Mouse (Mus musculus): ENCODE measurements around the gene Fbl.
"Not testable (repeated sequence)": the region's sequence is repeated elsewhere in the genome, so short reads cannot be mapped to it uniquely, and the experiment has no call there.

Gene Fbl

DNA sequence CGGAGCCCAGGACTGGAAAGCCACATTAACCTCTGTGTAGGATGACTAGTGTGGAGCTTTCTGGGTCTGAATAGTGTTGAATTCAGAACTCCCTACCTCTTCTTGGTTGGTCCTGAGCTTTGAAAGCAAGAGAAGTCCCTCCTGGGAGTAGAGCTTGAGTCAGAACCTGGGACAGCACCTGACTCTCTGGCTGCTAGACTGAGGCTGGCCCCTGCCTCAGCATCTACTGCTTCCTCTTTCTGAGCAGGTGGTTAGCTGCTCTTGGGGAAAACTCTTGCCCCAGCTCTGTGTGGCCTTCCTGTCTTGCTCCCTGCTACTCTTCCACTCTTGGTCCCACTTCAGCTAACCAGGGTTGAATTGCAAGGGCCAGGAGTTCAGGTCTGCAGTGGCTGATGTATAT is 22.4 kb downstream of the Fbl start:
- DNase-seq (ENCODE audit: low read depth, low spot score), result no peak

DNA sequence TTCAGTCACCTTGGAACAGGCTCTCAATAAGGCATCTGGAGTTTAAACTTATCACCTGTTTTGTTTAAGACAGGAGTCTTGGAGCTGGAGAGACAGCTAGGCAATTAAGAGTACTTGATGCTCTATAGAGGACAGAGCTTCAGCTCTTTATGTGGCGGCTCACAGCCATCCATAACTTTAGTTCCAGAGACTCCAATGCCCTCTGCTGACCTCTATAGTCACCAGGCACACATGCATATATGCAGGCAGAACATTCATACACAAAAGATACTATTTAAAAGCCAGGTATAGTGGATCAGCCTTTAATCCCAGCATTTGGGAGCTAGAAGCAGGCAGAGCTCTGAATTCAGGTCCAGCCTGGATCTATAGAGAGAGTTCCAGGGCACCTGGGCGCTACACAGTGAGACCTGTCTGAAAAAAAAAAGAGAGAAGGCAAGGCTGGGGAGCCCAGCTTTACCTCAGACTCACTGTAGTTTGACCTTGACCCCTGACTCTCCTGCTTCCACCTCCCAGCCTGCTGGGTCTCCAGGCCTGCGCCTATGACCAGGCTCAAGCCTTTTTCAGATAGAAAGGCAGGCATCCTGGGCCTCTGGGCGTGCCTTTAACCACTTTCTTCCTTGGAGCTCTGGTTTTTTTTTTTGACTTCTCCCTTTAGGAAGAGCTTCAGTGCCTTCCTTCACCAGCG is 26.0 kb downstream of the Fbl start:
- DNase-seq (ENCODE audit: low read depth, low spot score), result no peak

DNA sequence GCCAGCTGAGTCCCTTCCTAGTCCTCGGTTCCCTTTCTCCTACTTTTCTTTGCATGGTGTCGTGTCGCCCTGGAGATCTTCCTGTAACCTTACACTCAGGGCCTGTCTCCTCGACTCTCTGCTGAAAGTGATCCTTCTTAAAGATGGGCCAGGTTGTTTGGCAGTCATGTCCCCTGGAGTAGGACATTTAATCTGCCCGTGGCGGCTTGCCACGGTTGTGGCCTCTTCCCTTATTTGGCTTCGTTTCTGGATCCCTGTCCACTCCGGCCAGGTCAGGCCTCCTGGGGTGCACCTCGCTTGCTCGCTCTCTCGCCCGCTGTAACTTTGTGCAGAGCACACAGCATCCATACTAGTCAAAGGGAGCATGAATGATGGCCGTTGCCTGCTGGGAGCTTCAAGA is 27.0 kb downstream of the Fbl start:
- DNase-seq (ENCODE audit: low read depth, low spot score), result no peak

GRCm38 (mm10) chr7:28199054-28199453 is 29.5 kb downstream of the Fbl start:
- no peak for DNase-seq (ENCODE audit: low read depth, low spot score)

GRCm38 (mm10) chr7:28203207-28204108 is 33.9 kb downstream of the Fbl start:
- no peak for DNase-seq (ENCODE audit: low read depth, low spot score)

- no peak for DNase-seq (ENCODE audit: low read depth, low spot score)
These were observed 36.6 kb downstream of the Fbl start for GRCm38 (mm10) chr7:28206044-28206600.

DNA sequence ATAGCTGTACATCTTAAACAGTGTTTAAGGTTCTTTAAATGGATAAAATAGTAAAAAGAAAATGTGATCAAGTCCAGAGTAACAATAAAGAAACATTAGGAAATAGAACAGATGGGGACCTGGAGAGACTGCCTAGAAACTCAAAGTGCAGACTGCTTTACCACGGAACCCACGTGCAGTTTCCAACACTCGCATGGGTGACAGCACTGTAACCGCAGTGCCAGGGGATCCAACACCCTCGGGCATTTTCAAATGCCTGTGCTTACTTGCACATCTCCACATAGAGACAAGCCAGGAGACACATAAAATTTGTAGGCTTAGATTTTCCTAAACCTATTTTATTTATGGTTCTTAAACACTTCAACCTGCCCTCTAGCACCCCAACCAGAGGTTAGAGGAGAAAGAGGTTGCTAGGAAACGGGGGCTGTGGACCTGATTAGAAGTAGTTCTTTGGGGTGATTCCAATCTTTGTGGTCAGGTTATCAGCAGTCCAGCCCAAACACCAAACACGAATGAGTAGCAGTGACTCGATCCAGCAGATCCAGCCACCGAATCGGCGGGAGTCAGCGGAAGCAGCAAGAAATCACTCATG is 39.0 kb downstream of the Fbl start:
- DNase-seq (ENCODE audit: low read depth, low spot score), result peak; percentile 21

GRCm38 (mm10) chr7:28208988-28209508 is 39.5 kb downstream of the Fbl start:
- DNase-seq (ENCODE audit: low read depth, low spot score), result peak; percentile 86

DNA sequence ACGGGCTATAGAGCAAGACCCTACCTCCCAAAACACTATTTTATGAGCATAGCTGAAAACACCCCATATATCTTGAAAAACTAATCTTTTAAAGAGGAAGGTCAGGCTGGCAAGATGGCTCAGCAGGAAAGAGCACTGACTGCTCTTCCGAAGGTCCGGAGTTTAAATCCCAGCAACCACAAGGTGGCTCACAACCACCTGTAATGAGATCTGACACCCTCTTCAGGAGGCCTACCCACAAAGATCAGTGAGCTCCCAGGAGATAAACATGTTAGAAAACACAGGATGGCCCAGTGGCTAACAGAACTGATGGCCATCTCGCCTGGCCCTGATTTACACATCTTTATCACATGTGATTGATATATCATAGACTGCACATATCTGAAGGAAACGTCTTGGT is 41.2 kb downstream of the Fbl start:
- no peak for DNase-seq (ENCODE audit: low read depth, low spot score)

DNA sequence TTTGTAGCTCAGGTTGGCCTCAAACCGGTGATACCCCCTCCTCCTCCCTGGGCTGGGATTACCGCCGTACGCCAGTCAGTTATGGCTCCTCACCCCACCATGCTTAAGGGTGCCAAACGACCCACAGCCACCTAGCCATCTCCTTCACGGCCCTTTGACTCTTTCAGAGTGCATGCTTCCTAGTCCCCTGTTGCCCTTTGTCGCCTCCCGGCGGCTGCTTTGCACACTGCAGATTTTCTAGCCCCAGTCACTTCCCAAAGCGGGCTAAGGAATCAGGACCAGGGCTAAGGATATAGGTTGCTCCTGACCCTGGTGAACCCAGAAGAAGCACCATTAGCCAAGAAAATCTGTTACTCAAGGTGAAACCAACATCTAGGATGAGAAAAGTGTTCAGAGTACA is 44.6 kb downstream of the Fbl start:
- DNase-seq (ENCODE audit: low read depth, low spot score), result no peak

DNA sequence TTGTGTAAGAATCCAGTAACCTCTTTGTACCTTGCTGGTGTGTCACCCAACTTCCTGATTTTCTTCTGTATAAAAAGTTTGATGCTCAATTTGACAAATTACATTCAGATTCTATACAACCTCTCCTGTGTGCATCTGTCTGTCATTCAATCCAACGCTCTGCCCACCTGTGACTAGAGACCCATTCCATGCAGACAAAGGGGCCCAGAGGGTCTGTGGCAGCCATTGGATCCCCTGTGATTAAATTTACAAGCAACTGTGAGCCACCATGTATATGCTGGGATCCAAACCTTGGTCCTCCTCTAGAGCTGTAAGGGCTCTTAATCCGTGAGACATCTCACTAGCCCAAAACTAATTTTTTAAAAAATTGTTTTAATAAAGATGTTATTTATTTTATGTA is 46.4 kb downstream of the Fbl start:
- DNase-seq (ENCODE audit: low read depth, low spot score), result not testable (repeated sequence)

DNA sequence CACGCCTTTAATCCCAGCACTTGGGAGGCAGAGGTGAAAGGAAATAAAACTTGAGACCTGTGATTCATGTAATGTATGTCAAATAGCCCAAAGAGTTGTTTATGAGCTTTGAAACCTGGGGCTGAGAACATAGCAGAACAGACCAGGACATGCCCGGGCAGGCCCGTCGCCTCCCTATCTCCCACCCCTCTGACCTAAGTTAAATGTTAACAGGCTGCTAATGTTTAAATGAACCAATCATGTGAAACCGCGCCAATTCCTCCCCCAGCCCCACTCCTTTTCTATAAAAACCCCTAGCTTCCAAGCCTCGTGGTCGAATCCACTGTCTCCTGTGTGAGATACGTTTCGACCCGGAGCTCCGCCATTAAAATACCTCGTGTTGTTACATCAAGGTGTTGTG is 48.3 kb downstream of the Fbl start:
- DNase-seq (ENCODE audit: low read depth, low spot score), result not testable (repeated sequence)

- not testable (repeated sequence) for DNase-seq (ENCODE audit: low read depth, low spot score)
These were observed 49.6 kb downstream of the Fbl start for GRCm38 (mm10) chr7:28218951-28219740.

DNA sequence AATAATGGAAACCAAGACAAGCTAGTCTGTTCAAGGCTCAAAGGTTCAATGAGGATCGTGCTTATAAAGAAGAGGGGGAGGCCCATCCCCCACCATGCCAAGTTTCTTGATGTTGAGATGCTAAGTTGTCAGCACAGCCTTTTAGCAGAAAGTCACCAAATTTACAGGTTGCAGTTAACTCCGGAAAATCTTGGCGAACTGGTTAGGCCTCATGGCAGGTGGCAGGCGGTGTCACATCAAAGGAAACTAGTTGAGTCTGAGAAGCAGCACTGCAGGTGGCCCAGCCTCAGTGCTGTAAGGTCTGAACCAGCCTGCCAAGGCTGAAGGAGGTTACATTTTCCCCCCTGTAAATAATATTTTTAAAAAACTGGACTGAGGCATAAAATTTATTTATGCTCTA is 57.3 kb downstream of the Fbl start:
- not testable (repeated sequence) for DNase-seq (ENCODE audit: low read depth, low spot score)

DNA sequence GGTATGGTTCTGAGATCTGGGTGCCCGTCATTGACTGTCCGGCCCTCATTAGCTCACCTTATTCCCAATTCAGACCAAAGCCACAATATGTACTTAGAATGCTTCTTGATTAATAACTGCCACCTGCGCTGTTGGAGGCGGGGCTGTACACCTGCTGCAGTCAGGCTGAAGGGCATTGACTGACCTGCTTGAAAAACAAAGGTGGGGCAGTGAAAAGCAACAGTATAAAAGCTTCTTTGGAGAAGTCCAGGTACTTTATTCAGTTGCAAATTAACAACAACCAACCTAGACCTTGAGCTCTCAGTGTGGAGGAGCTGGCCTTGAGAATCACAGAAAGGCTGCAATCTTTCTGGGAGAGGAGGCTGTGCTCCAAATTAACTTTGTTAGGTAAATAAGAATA is 57.9 kb downstream of the Fbl start:
- DNase-seq (ENCODE audit: low read depth, low spot score), result not testable (repeated sequence)

Data from telencephalon, adult 2 months (tissue).